Mouse (Mus musculus) layer of hippocampus, adult 11-12 months (tissue): ENCODE measurements around the gene Unc119.

Experiments used
- DNase-seq: peaks from one replicate; pipeline ENCODE4 v3.0.0; 2022; ENCODE audit warnings: low spot score

Gene Unc119

GRCm38 (mm10) chr11:78371711-78372110 is 28.4 kb downstream of the Unc119 start:
- DNase-seq: no peak

GRCm38 (mm10) chr11:78372166-78372565 is 28.9 kb downstream of the Unc119 start:
- no peak for DNase-seq

DNA sequence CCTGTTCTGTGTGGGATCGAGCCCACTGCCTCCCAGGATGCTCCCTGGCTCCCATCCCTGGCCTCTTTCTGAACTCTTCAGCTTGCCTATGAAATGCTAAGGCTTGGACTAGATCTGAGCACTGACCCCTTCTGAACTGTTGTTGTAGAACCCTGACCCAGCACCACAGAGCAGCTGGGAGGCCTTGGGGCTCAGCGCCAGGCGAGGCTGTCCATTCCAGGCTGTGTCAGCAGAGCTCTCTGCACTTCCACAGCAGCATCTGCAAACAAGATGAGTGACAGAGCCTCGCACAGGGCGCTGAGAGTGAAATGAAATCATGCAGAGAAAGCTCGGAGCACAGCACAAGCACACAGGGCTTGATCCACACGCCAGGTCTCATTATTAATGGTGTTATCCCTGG is 29.3 kb downstream of the Unc119 start:
- DNase-seq: no peak

DNA sequence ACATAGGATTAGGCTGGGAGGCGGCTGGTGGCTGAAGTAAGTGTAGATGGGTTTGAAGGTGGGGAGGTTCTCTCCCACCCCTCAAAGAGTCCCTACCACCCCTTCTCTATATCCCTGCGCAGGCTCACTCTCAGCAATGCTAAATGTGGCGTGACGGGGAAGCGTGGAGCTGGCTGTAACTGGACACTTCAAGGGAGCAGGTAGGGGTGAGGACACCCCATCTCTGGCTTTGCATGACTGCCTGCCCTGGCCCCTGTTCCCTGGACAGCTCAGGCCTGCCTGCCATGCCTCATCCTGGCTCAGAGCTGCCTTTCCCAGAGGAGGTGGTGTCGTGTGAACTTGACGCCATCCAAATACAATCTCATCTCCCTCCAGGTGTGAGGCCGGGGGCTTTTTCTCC is 30.9 kb downstream of the Unc119 start:
- no peak for DNase-seq

DNA sequence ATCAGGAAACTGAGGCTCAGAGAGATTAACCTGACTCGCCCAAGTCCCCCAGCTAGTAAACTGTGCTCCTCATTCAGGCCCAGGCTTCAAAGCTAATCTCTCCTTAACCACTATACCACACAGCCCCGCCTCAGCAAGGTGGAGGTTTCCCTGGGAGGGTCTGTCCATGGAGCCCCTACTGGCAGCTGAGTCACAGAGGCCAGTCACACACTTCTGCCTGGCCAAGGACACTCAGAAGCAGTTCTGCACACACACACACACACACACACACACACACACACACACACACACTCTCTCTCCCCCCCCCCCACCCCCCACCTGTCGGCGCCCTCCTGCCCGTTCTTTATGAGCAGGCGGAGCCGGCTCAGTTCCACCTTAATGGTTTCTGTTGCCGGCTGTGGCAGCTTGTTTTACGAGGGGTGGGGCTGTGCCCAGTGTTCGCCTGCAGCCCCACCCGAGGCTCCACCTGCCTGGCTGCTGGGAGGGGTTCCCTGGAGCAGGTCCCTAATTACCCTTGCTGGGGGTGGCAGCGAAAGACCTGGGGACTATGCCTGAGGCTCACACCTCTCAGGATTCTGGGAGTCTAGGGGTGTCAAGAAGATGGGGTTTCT is 34.4 kb downstream of the Unc119 start:
- no peak for DNase-seq

DNA sequence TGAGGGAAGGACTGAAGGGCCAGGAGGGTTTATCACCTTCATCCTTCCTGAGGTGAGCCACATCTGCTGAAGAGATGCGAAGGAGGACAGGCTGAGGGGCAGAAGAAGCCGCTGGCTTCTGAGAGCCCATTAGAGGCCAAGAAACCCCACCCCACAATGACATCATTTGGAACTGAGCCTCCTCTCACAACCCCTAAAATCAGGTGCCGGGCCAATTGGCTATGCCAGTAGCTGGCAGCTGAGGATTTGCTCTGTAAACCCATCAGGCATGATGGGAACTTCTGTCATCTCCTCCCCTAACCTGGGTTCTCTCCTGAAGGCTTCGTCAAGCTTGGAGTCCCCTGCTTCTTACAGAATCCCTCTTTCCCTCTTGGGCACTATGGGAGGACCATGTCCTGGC is 37.1 kb downstream of the Unc119 start:
- DNase-seq: no peak

DNA sequence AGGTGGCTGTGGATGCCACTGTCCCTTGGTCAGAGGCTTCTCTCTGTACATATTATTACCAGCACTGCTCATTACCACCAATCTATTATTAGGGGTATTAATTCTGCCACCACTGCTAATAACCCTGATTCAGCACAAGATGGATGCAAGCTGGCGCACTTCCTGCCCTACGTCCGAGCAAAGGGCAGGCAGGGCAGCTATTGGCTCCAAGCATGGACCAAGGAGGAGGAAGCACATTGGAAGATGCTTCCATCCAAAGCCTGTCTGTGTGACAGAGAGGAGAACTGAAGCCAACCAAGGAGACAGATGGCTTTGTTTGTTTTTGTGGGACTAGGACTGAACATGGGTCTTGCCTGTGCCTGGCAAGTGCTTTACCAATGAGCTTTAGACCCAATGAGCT is 37.7 kb downstream of the Unc119 start:
- no peak for DNase-seq

DNA sequence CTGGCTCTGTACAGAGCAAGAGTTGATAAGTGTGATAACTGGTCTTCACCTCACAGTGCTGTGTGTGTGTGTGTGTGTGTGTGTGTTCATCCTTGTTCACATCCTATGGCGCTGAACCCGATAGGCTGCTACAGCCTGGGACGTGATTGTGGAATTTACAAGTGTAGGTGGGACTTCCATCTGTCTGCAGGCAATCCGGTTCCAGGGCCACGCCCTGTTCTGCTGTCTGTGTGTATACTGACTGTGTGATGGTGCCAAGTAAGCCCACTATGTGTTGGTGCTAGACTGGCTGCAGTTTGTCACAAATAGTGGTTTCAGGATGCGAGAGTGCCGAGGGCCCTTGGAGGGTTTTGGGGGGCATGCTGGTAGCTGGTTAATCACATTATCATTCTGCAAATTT is 39.0 kb downstream of the Unc119 start:
- no peak for DNase-seq

GRCm38 (mm10) chr11:78382701-78383100 is 39.4 kb downstream of the Unc119 start:
- no peak for DNase-seq

- no peak for DNase-seq
Observed at GRCm38 (mm10) chr11:78385776-78386175, 42.5 kb downstream of the Unc119 start.

DNA sequence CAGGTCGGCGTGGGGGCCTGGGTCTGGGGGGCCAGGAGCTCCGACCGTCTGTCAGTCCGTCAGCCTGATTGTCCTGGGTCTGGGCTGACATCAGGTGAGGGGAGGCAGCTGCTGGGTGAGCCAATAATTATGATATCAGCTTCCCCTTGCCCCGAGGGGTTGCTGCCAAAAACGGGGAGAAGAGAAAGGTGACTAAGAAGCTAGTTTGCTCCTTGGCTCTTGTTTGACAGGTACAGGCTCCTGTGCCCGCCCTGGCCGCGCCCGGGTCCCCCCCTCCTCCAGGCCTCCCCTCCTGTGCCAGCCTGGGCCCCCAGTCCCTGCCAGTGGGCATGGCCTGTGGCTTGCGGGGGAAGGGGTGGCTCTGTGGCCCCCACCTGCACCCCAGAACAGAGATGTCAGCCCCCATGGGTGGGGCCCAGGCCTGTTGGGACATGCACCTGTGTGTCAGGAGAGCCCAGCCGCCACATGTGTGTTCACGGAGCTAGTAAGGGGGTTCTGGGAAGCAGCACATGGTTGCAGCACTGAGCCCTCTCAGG is 43.3 kb downstream of the Unc119 start, which contains the start of gene Foxn1:
Foxn1 (minus strand) TSS at position 51 of the 536 bp plus-strand sequence.
- no peak for DNase-seq

GRCm38 (mm10) chr11:78392728-78393127 is 49.4 kb downstream of the Unc119 start:
- no peak for DNase-seq

GRCm38 (mm10) chr11:78396950-78397349 is 53.7 kb downstream of the Unc119 start:
- no peak for DNase-seq

DNA sequence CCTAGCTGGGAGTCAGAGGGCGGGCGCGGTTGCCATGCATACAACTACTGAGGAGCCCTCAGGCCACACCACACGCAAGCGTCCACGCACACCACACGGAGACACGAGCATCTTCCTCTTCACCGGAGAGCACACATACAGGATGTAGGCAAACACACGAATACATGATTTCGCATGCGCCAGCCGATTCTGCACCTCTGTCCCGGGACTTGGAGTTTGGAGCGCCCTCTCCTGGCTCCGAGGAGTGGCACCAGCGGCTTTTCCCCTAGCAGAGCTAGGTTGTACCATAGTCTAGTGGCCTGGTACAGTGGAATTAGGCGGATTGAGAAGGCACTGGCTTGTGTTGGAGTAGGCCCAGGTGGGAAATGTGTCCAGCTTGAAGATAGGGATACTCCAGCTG is 54.1 kb downstream of the Unc119 start:
- peak; percentile 45 for DNase-seq

- no peak for DNase-seq
Observed at GRCm38 (mm10) chr11:78398212-78398611, 54.9 kb downstream of the Unc119 start.
